Mouse (Mus musculus) testis, adult 2 months (tissue): ENCODE measurements around the gene Rxfp2.

Experiments
- CTCF ChIP-seq: fragments of 200-500 bp; IDR thresholded peaks from 2 replicates; pipeline ENCODE4 v1.5.1; 2012; ENCODE audit warnings: low read depth, mild to moderate bottlenecking, inconsistent platforms, low read length, moderate library complexity; ENCODE audit not compliant: control insufficient read depth, insufficient read depth, insufficient replicate concordance
- POLR2A ChIP-seq: fragments of 200-500 bp; IDR thresholded peaks from 2 replicates; pipeline ENCODE4 v1.6.1; 2012; ENCODE audit warnings: low read depth, mild to moderate bottlenecking, inconsistent platforms, low read length, moderate library complexity; ENCODE audit not compliant: control insufficient read depth

- TF ChIP-seq CTCF (no peak), POLR2A (no peak)
These were observed 17.8 kb downstream of the Rxfp2 start for GRCm38 (mm10) chr5:150036286-150036685.
